Mouse (Mus musculus): ENCODE results near the gene Tmed2. TPM values are rescaled to one million over a fixed set of nuclear protein-coding genes. Genes with fewer than 3 reads are reported as not detected.
A peak's percentile ranks its signal among the peaks of the same experiment; 100 is the strongest.
"Not testable (repeated sequence)": the region's sequence is repeated elsewhere in the genome, so short reads cannot be mapped to it uniquely, and the experiment has no call there.

The Tmed2 gene
- total RNA-seq, 1 experiment from 2014 or later, result 643 TPM

GRCm38 (mm10) chr5:124553607-124554006 lies 13.1 kb downstream of the Tmed2 start:
- ATAC-seq (replicated peaks; ENCODE audit: low read depth, poor library complexity, severe bottlenecking), result no peak

GRCm38 (mm10) chr5:124555145-124555544 lies 14.7 kb downstream of the Tmed2 start:
- no peak for ATAC-seq (replicated peaks; ENCODE audit: low read depth, poor library complexity, severe bottlenecking)

GRCm38 (mm10) chr5:124571068-124571467 lies 30.6 kb downstream of the Tmed2 start:
- ATAC-seq (replicated peaks; ENCODE audit: low read depth, poor library complexity, severe bottlenecking), result no peak

DNA sequence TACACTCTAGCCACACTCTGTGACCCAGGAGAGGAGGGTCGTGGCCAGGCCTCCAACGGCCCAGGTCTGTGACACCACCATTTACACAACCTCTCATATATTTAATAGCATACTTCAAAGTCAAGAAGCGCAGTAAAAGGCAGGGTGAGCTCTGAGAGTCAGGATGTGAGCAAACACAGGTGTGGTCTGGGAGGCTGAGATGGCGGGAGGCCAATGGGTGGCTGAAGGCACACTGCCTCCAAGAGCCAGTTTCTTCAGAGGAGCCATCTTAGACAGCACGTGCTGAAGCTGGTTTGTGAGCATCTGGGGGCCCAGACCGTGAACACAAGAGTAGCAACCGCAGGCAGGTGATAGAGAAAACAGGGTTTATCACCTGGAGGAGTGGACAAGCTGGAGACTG lies 35.0 kb downstream of the Tmed2 start:
- no peak for ATAC-seq (replicated peaks; ENCODE audit: low read depth, poor library complexity, severe bottlenecking)

- ATAC-seq (replicated peaks; ENCODE audit: low read depth, poor library complexity, severe bottlenecking), result peak; percentile 93
Measured at GRCm38 (mm10) chr5:124578633-124579317, 38.3 kb downstream of the Tmed2 start, which contains the start of the genes Eif2b1 and Gtf2h3. Eif2b1 (minus strand) TSS chr5:124579131. Gtf2h3 (plus strand) TSS chr5:124579140.

DNA sequence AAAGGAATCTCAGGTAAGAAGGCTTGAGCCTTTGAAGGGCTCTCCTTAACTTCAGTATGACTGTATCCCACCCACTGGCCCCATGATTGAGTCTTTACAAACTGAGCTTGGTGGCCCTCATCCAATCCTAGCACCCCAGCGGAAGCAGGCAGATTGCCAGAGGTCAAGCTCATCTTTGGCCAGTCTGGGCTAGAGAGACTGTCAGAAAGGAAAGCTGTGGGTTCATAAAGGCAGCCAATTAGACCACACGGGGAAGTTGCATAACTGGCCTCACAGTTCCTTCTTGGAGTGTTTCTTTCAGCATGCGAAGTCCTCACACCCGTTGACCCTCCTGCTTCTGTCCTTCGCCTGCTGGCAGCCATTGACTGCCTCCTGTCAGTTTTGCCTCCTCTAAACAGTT lies 42.0 kb downstream of the Tmed2 start:
- peak; percentile 50 for ATAC-seq (replicated peaks; ENCODE audit: low read depth, poor library complexity, severe bottlenecking)

DNA sequence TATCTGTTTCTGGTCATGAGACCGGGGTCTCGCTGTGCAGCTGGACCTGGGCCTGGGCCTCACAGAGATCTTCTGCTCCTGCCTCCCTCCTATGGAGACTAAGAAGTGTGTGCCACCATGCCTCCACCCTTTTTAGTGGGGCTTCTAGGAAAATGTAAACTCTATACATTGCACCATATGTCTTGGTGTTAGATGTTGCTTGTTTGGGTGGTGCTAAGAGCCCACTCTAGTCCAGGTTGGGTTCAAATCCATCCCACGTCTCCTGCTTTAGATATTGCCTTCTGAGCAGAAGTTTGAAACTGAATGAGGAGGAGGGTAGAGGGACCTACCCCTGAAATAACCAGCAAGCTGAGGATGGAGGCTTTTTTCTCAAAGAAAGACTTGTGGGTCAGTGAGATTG lies 52.3 kb downstream of the Tmed2 start:
- no peak for ATAC-seq (replicated peaks; ENCODE audit: low read depth, poor library complexity, severe bottlenecking)

DNA sequence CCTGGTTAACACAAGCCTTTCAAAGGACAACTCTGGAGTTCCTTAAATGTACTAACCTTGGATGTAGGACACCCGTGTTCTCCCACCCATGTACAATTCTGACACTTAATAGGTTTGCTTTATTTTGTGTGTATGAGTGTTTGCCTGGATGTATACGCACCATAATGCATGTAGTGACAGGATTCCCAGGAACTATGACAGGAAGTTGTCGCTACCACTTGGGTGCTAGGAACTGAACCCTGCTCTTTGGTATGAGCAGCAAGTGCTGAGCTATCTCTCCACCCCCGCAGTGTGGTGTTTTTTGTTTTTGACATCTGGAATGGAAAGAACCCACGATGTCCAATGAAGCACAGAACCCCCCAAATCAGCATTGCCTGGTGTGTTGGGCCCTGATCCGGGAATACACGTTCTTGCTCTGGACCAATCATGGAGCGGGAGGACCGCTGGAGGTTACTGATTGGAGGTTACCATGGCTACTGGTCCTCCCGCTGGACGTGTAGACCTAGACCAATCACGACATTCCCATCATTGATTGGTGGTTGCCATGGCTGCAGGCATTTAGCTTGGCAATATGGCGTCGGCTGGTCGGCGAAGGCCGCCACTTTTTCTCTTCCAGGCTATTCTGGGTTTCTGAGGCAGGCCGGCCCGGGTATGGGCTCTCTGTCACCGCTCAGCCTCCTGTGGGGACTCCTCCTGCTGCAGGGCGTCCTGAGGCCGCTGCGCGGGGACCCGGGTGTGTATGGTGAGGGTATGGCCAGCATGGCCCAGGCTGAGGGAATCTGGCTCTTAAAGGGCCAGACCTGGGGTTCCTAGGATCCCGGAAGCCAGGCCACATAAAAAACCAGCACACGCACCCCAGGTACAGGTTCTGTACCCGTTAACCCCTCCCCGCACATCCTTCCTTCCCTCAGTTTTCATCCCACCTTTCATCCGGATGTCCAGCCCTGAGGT lies 58.0 kb downstream of the Tmed2 start:
- ATAC-seq (replicated peaks; ENCODE audit: low read depth, poor library complexity, severe bottlenecking), result peak; percentile 95

DNA sequence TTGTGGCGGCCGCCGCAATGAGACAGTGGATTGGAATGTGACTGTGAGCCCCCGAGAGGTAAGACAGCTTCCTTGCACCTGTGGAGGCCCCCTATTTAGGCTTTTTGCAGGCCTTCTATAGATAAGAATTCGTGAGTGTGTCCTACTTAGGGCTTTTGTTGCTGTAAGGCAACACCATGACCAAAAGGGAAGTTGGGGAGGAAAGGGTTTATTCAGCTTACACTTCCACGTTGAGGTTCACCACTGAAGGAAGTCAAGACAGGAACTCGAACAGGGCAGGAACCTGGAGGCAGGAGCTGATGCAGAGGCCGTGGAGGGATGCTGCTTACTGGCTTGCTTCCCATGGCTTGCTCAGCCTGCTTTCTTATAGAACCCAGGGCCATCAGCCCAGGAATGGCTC lies 59.2 kb downstream of the Tmed2 start:
- ATAC-seq (replicated peaks; ENCODE audit: low read depth, poor library complexity, severe bottlenecking), result not testable (repeated sequence)

Other genes starting within 250 kb of the Tmed2 start
- 40.4 and 41.3 TPM in 2 replicates for gene Mphosph9, start 212.7 kb upstream of the Tmed2 start, total RNA-seq (2017)
- 22.9 and 25.5 TPM in 2 replicates for gene 2810006K23Rik, start 212.6 kb upstream of the Tmed2 start, total RNA-seq (2017)
- gene Cdk2ap1, start 177.6 kb upstream of the Tmed2 start, total RNA-seq (2017), result 151 and 188 TPM in 2 replicates
- gene Sbno1, start 114.7 kb upstream of the Tmed2 start, total RNA-seq (2017), result 195 and 219 TPM in 2 replicates
- gene Kmt5a, start 100.8 kb upstream of the Tmed2 start, total RNA-seq (2017), result 130 and 182 TPM in 2 replicates
- gene Rilpl2, start 62.3 kb upstream of the Tmed2 start, total RNA-seq (2017), result 23.1 and 32.4 TPM in 2 replicates
- gene Snrnp35, start 57.6 kb upstream of the Tmed2 start, total RNA-seq (2017), result 12.1 and 15.4 TPM in 2 replicates
- gene Rilpl1, start 9.3 kb upstream of the Tmed2 start, total RNA-seq (2017), result 3.1 and 5.3 TPM in 2 replicates
- gene Ddx55, start 12.2 kb downstream of the Tmed2 start, total RNA-seq (2017), result 18.5 and 21.4 TPM in 2 replicates
- gene Eif2b1, start 38.4 kb downstream of the Tmed2 start, total RNA-seq (2017), result 37.9 and 61.6 TPM in 2 replicates
- gene Gtf2h3, start 38.4 kb downstream of the Tmed2 start, total RNA-seq (2017), result 33.8 and 39.2 TPM in 2 replicates
- gene Atp6v0a2, start 87.9 kb downstream of the Tmed2 start, total RNA-seq (2017), result 19.4 and 23.0 TPM in 2 replicates
- gene Dnah10, start 184.4 kb downstream of the Tmed2 start, total RNA-seq (2017), result not detected in 2 replicates

All from common myeloid progenitor, adult 5-6 weeks (primary cell).